Mouse (Mus musculus): ENCODE measurements at regions not wholly inside any gene's neighbourhood (a gene's known extent, or its start where the extent isn't known, plus 50 kb on each side); places are given as distances from the start of the nearest gene placed in this dataset.

- no peak for DNase-seq (ENCODE audit: low read depth, low spot score)
- TF ChIP-seq MAFK (IDR thresholded peaks at IDR 0.05; ENCODE audit: insufficient read depth, low read depth, low read length), result no peak
- TF ChIP-seq HCFC1 (IDR thresholded peaks at IDR 0.05; ENCODE audit: borderline replicate concordance, insufficient read depth, low read length), result no peak
- no peak for TF ChIP-seq CHD2 (IDR thresholded peaks at IDR 0.05; ENCODE audit: low read depth, low read length)
- TF ChIP-seq ZNF384 (IDR thresholded peaks at IDR 0.05; ENCODE audit: low read depth, low read length), result no peak
- no peak for TF ChIP-seq ZC3H11A (IDR thresholded peaks at IDR 0.05; ENCODE audit: borderline replicate concordance, low read depth, low read length)
- no peaks in the 10 kb centered on the region for H3K9me3 ChIP-seq (ENCODE audit: control insufficient read depth, insufficient read depth, low read depth, low read length)
- H3K36me3 ChIP-seq (ENCODE audit: control insufficient read depth, insufficient read depth, low read length, poor library complexity, severe bottlenecking), result no peaks in the 10 kb centered on the region
- H3K9ac ChIP-seq (ENCODE audit: insufficient read depth, low read depth, low read length, poor library complexity, severe bottlenecking), result no peak overlapping the region
- peaks cover 0 to 4% of the 10 kb centered on the region in 2 experiments; a peak in 1 of 4 replicates for H3K4me1 ChIP-seq (ENCODE audit: control insufficient read depth in 2 of 2, insufficient read depth in 2 of 2, low read length in 2 of 2, poor library complexity in 1 of 2)
- no peak overlapping the region for H3K4me3 ChIP-seq (ENCODE audit: insufficient read depth in 1 of 2, low read depth in 1 of 2, low read length in 2 of 2, poor library complexity in 1 of 2, severe bottlenecking in 1 of 2)
- no peak overlapping the region for H3K27ac ChIP-seq (ENCODE audit: insufficient read depth, low read depth, low read length, poor library complexity, severe bottlenecking)
- in situ Hi-C loops (cut with MboI; ENCODE audit: low sequenced_read_pairs in 2 of 2, unreplicated experiment in 2 of 2), result no loop called here
Observed at GRCm38 (mm10) chr4:106102451-106102977, 213.5 kb upstream of the Usp24 start.

GRCm38 (mm10) chr4:106103750-106104635 lies 212.0 kb upstream of the Usp24 start:
- no peak for DNase-seq (ENCODE audit: low read depth, low spot score)
- Histone ChIP-seq H3K27ac (ENCODE audit: insufficient read depth, low read depth, low read length, poor library complexity, severe bottlenecking) (no peak overlapping the region), H3K9me3 (ENCODE audit: control insufficient read depth, insufficient read depth, low read depth, low read length) (no peaks in the 10 kb centered on the region), H3K4me3 (ENCODE audit: insufficient read depth in 1 of 2, low read depth in 1 of 2, low read length in 2 of 2, poor library complexity in 1 of 2, severe bottlenecking in 1 of 2) (no peak overlapping the region), H3K4me1 (ENCODE audit: control insufficient read depth in 2 of 2, insufficient read depth in 2 of 2, low read length in 2 of 2, poor library complexity in 1 of 2) (peaks cover 0 to 4% of the 10 kb centered on the region in 2 experiments; a peak in 1 of 4 replicates), H3K36me3 (ENCODE audit: control insufficient read depth, insufficient read depth, low read length, poor library complexity, severe bottlenecking) (no peaks in the 10 kb centered on the region), H3K9ac (ENCODE audit: insufficient read depth, low read depth, low read length, poor library complexity, severe bottlenecking) (no peak overlapping the region)
- in situ Hi-C loops (cut with MboI; ENCODE audit: low sequenced_read_pairs in 2 of 2, unreplicated experiment in 2 of 2), result no loop called here
- TF ChIP-seq ZC3H11A (IDR thresholded peaks at IDR 0.05; ENCODE audit: borderline replicate concordance, low read depth, low read length), result no peak
- TF ChIP-seq ZNF384 (IDR thresholded peaks at IDR 0.05; ENCODE audit: low read depth, low read length), result no peak
- no peak for TF ChIP-seq CHD2 (IDR thresholded peaks at IDR 0.05; ENCODE audit: low read depth, low read length)
- no peak for TF ChIP-seq MAFK (IDR thresholded peaks at IDR 0.05; ENCODE audit: insufficient read depth, low read depth, low read length)
- no peak for TF ChIP-seq HCFC1 (IDR thresholded peaks at IDR 0.05; ENCODE audit: borderline replicate concordance, insufficient read depth, low read length)

GRCm38 (mm10) chr4:106112981-106113380 lies 203.0 kb upstream of the Usp24 start:
- no peaks in the 10 kb centered on the region for H3K9me3 ChIP-seq (ENCODE audit: control insufficient read depth, insufficient read depth, low read depth, low read length)
- in situ Hi-C loops (cut with MboI; ENCODE audit: low sequenced_read_pairs in 2 of 2, unreplicated experiment in 2 of 2), result no loop called here
- H3K27ac ChIP-seq (ENCODE audit: insufficient read depth, low read depth, low read length, poor library complexity, severe bottlenecking), result no peak overlapping the region
- DNase-seq (ENCODE audit: low read depth, low spot score), result no peak
- no peaks in the 10 kb centered on the region for H3K36me3 ChIP-seq (ENCODE audit: control insufficient read depth, insufficient read depth, low read length, poor library complexity, severe bottlenecking)
- no peaks in the 10 kb centered on the region for H3K4me1 ChIP-seq (ENCODE audit: control insufficient read depth in 2 of 2, insufficient read depth in 2 of 2, low read length in 2 of 2, poor library complexity in 1 of 2)
- H3K4me3 ChIP-seq (ENCODE audit: insufficient read depth in 1 of 2, low read depth in 1 of 2, low read length in 2 of 2, poor library complexity in 1 of 2, severe bottlenecking in 1 of 2), result no peak overlapping the region
- no peak overlapping the region for H3K9ac ChIP-seq (ENCODE audit: insufficient read depth, low read depth, low read length, poor library complexity, severe bottlenecking)
- TF ChIP-seq ZC3H11A (IDR thresholded peaks at IDR 0.05; ENCODE audit: borderline replicate concordance, low read depth, low read length) (no peak), CHD2 (IDR thresholded peaks at IDR 0.05; ENCODE audit: low read depth, low read length) (no peak), MAFK (IDR thresholded peaks at IDR 0.05; ENCODE audit: insufficient read depth, low read depth, low read length) (no peak), ZNF384 (IDR thresholded peaks at IDR 0.05; ENCODE audit: low read depth, low read length) (no peak), HCFC1 (IDR thresholded peaks at IDR 0.05; ENCODE audit: borderline replicate concordance, insufficient read depth, low read length) (no peak)

GRCm38 (mm10) chr4:106113747-106114146 lies 202.3 kb upstream of the Usp24 start:
- Histone ChIP-seq H3K9me3 (ENCODE audit: control insufficient read depth, insufficient read depth, low read depth, low read length) (no peaks in the 10 kb centered on the region), H3K9ac (ENCODE audit: insufficient read depth, low read depth, low read length, poor library complexity, severe bottlenecking) (no peak overlapping the region), H3K4me3 (ENCODE audit: insufficient read depth in 1 of 2, low read depth in 1 of 2, low read length in 2 of 2, poor library complexity in 1 of 2, severe bottlenecking in 1 of 2) (no peak overlapping the region), H3K27ac (ENCODE audit: insufficient read depth, low read depth, low read length, poor library complexity, severe bottlenecking) (no peak overlapping the region), H3K4me1 (ENCODE audit: control insufficient read depth in 2 of 2, insufficient read depth in 2 of 2, low read length in 2 of 2, poor library complexity in 1 of 2) (no peaks in the 10 kb centered on the region), H3K36me3 (ENCODE audit: control insufficient read depth, insufficient read depth, low read length, poor library complexity, severe bottlenecking) (no peaks in the 10 kb centered on the region)
- DNase-seq (ENCODE audit: low read depth, low spot score), result no peak
- TF ChIP-seq MAFK (IDR thresholded peaks at IDR 0.05; ENCODE audit: insufficient read depth, low read depth, low read length), result no peak
- no peak for TF ChIP-seq ZNF384 (IDR thresholded peaks at IDR 0.05; ENCODE audit: low read depth, low read length)
- no peak for TF ChIP-seq CHD2 (IDR thresholded peaks at IDR 0.05; ENCODE audit: low read depth, low read length)
- TF ChIP-seq HCFC1 (IDR thresholded peaks at IDR 0.05; ENCODE audit: borderline replicate concordance, insufficient read depth, low read length), result no peak
- no peak for TF ChIP-seq ZC3H11A (IDR thresholded peaks at IDR 0.05; ENCODE audit: borderline replicate concordance, low read depth, low read length)
- in situ Hi-C loops (cut with MboI; ENCODE audit: low sequenced_read_pairs in 2 of 2, unreplicated experiment in 2 of 2), result no loop called here
